Mouse (Mus musculus) mature B cell (primary cell): ENCODE measurements around the gene Cd40.

Experiments used
- in situ Hi-C: fragments of 300-500 bp; cut with MboI; formaldehyde crosslinking; loops from 2 replicates; pipeline ENCODE4 v1.14.3; 2019

Gene Cd40

GRCm38 (mm10) chr2:165102920-165103319 is 47.5 kb downstream of the Cd40 start:
- in situ Hi-C loops, result no loop called here

- in situ Hi-C loops, result no loop called here
Measured at GRCm38 (mm10) chr2:165105513-165106079, 50.2 kb downstream of the Cd40 start.

DNA sequence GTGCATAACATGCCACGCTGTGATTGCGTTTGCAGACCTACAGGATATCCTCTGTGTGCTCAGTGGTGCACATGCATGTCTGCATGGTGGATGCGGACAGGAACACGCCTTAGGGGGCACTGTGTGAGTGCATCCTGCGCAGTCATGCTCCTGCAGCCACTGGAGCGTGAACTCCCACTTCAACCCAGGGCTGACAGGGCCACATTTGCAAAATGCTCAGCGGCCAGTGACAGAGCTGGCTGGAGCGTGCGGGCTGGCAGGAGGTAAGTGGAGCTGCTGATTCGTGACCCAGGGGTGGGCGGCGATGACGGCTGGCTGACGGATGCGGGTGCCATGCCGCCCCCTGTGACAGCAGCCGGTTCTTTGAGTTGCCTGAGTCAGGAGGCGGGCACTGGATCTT is 51.2 kb downstream of the Cd40 start:
- in situ Hi-C loops, result no loop called here

DNA sequence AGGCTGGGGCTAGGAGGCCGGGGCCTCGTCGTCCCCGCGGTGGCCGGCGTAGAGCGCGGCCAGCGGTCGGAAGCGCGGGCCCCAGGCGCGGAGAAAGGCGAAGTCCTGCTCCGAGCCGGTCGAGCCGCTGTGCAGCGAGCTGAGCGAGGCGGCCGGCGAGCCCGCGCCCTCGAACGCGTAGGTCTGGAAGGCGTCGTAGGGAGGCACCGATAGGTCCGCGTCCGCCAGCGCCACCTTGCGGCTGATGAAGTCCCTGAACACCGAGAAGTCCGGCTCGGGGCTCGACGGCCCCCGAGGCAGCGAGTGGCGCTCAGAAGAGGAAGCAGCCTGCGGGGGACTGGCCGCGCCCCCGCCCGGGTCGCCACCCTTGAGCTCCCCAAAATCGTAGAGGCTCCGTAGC is 56.7 kb downstream of the Cd40 start:
- in situ Hi-C loops, result no loop called here

- in situ Hi-C loops, result no loop called here
Measured at GRCm38 (mm10) chr2:165113733-165114132, 58.3 kb downstream of the Cd40 start.

GRCm38 (mm10) chr2:165120765-165121164 is 65.3 kb downstream of the Cd40 start:
- in situ Hi-C loops, result no loop called here

GRCm38 (mm10) chr2:165121206-165121840 is 65.9 kb downstream of the Cd40 start:
- in situ Hi-C loops, result no loop called here
